Comparison of ENCODE assay signal across 8 mouse cellular contexts in genomic region chr3:67512807-67513206, GRCm38 (mm10). TPM values are rescaled to one million over a fixed set of nuclear protein-coding genes. Genes with fewer than 3 reads are reported as not detected.
A peak's percentile ranks its signal among the peaks of the same experiment; 100 is the strongest.
DNase-seq lines count a peak whose midpoint lies in the region; ATAC-seq and TF ChIP-seq lines count a peak whose summit lies in the region.

No protein-coding gene starts in this region.

- 2% methylated on average over 5 of the region's 5 CpGs for WGBS in liver, postnatal 0 days (ENCODE audit: insufficient replicate concordance)

- H3K9ac ChIP-seq in liver, postnatal 0 days (replicated peaks), result no peak overlapping the region

- ATAC-seq in liver, postnatal 0 days, result peak; percentile 63
- peak; percentile 84 for ATAC-seq in neutrophil, adult 5-6 weeks (ENCODE audit: extremely low read depth, insufficient number of reproducible peaks, low FRiP score, poor library complexity, severe bottlenecking)

- H3K9me3 ChIP-seq in liver, postnatal 0 days (ENCODE audit: low read length), result no peaks in the 10 kb centered on the region

- H3K27me3 ChIP-seq in liver, postnatal 0 days (ENCODE audit: insufficient read depth, low read length), result peaks cover 14% of the 10 kb centered on the region

- no peaks in the 10 kb centered on the region for H3K36me3 ChIP-seq in liver, postnatal 0 days (replicated peaks; ENCODE audit: insufficient read depth, low read length)

- TF ChIP-seq CTCF in liver, postnatal 0 days (IDR thresholded peaks at IDR 0.05; ENCODE audit: low read depth), result peak; percentile 94

- no peak for TF ChIP-seq EP300 in liver, postnatal 0 days (IDR thresholded peaks at IDR 0.05; ENCODE audit: low read depth)

- DNase-seq in A20 (ENCODE audit: low read depth, low spot score), result peak; percentile 82
- peak; percentile 93 for DNase-seq in adipocyte (ENCODE audit: low spot score)
- peak; percentile 92 for DNase-seq in embryo, embryonic 10 days (ENCODE audit: low spot score)
- peak; percentile 17 for DNase-seq in gastrocnemius, postnatal 25 days
- DNase-seq in kidney, postnatal 25 days, result peak; percentile 78 to 89
- DNase-seq in liver, postnatal 0 days, result peak; percentile 80
- peak; percentile 65 for DNase-seq in testis, postnatal 14 days (ENCODE audit: low spot score)

- H3K27ac ChIP-seq in liver, postnatal 0 days (ENCODE audit: low read depth), result no peak overlapping the region

- no peak overlapping the region for H3K4me3 ChIP-seq in liver, postnatal 0 days (ENCODE audit: low read depth, low read length)

- no peak overlapping the region for H3K4me2 ChIP-seq in liver, postnatal 0 days (ENCODE audit: low read depth, low read length)

- H3K4me1 ChIP-seq in liver, postnatal 0 days (ENCODE audit: insufficient read depth), result 0 out of 2 replicates have a peak, but pooled peaks cover 2% of the 10 kb centered on the region

RNA-seq across cellular contexts. Expression of gene Rarres1, which starts 2.5 kb away (rescaled TPM):
- 1 to 10 TPM in 1 of 2 experiments, under 1 TPM in 1; 0.28 to 1.1 TPM for total RNA-seq in gastrocnemius, postnatal 25 days (2021)
- polyA plus RNA-seq in liver, postnatal 0 days (2015; fragmentation: Nextera tagmentation; extraction: Ambion mirVana), result 11.0 and 12.7 TPM in 2 replicates
- not detected in 2 replicates for total RNA-seq in neutrophil, adult 5-6 weeks (2017)

RNA-seq across cellular contexts. Expression of gene Lxn, which starts 49.1 kb away (rescaled TPM):
- total RNA-seq in gastrocnemius, postnatal 25 days (2021), result 1 to 10 TPM; 1.7 to 2.6 TPM
- 9.0 and 9.9 TPM in 2 replicates for polyA plus RNA-seq in liver, postnatal 0 days (2015; fragmentation: Nextera tagmentation; extraction: Ambion mirVana)
- total RNA-seq in neutrophil, adult 5-6 weeks (2017), result 1.6 and 2.6 TPM in 2 replicates

Comparison
In these comparisons a context has a peak if more than half of its experiments do, and no peak if none do; other contexts are left out.
1. DNase-seq: peak in every context shown above with its lines; median percentile 93 in adipocyte; 92 in embryo, embryonic 10 days; 84 in kidney, postnatal 25 days; 82 in A20; 80 in liver, postnatal 0 days; 65 in testis, postnatal 14 days; 17 in gastrocnemius, postnatal 25 days.